Mouse (Mus musculus) limb, embryonic 14.5 days (tissue): ENCODE results near the gene Myh7. TPM values are rescaled to one million over a fixed set of nuclear protein-coding genes. Genes with fewer than 3 reads are reported as not detected.

Source experiments
- ATAC-seq: fragments of 200-750 bp; cut with Nextera tagmentation; 2 replicates; pipeline ENCODE4 v1.8.0; 2017; ENCODE audit warnings: low read depth, moderate number of reproducible peaks, moderate TSS enrichment; ENCODE audit not compliant: low FRiP score
- DNase-seq: peaks from one replicate; pipeline ENCODE4 v3.0.0-alpha.2; 2015; ENCODE audit warnings: low spot score
- H3K27ac ChIP-seq: fragments of 300-500 bp; sonication (generic); replicated peaks from 2 replicates; pipeline ENCODE4 v1.5.1; 2014; ENCODE audit warnings: low read depth, mild to moderate bottlenecking, low read length, moderate library complexity, mixed read lengths
- H3K27me3 ChIP-seq: fragments of 300-500 bp; sonication (generic); 2 replicates; pipeline ENCODE4 v1.6.1; 2014; ENCODE audit warnings: low read length, mixed read lengths; ENCODE audit not compliant: control insufficient read depth, insufficient read depth
- H3K36me3 ChIP-seq: fragments of 300-500 bp; sonication (generic); 2 replicates; pipeline ENCODE4 v1.6.1; 2014; ENCODE audit warnings: mild to moderate bottlenecking, low read length, moderate library complexity, mixed read lengths; ENCODE audit not compliant: control insufficient read depth, insufficient read depth
- H3K4me1 ChIP-seq: fragments of 300-500 bp; sonication (generic); 2 replicates; pipeline ENCODE4 v1.6.1; 2014; ENCODE audit warnings: antibody characterized with exemption, low read length, mixed read lengths; ENCODE audit not compliant: control insufficient read depth, insufficient read depth
- H3K4me2 ChIP-seq: fragments of 300-500 bp; sonication (generic); replicated peaks from 2 replicates; pipeline ENCODE4 v1.6.1; 2014; ENCODE audit warnings: low read depth, mild to moderate bottlenecking, low read length, moderate library complexity; ENCODE audit not compliant: severe bottlenecking
- H3K4me3 ChIP-seq: fragments of 300-500 bp; sonication (generic); replicated peaks from 2 replicates; pipeline ENCODE4 v1.5.1; 2014; ENCODE audit warnings: low read length
- H3K9ac ChIP-seq: fragments of 300-500 bp; sonication (generic); 2 replicates; pipeline ENCODE4 v1.6.1; 2014; ENCODE audit warnings: mild to moderate bottlenecking, low read depth, low read length, moderate library complexity; ENCODE audit not compliant: severe bottlenecking
- H3K9me3 ChIP-seq: fragments of 300-500 bp; sonication (generic); 2 replicates; pipeline ENCODE4 v1.6.1; 2016; ENCODE audit warnings: low read length; ENCODE audit not compliant: control insufficient read depth
- POLR2A ChIP-seq: fragments of 200-500 bp; IDR thresholded peaks from 2 replicates; pipeline ENCODE4 v1.8.0; 2012; ENCODE audit warnings: inconsistent platforms, mild to moderate bottlenecking, moderate library complexity, borderline replicate concordance; ENCODE audit not compliant: insufficient read depth, insufficient read length; ENCODE audit errors: extremely low read depth
- WGBS: fragments of 180-500 bp; shearing (Covaris S2); extraction: QIAGEN DNeasy Blood & Tissue Kit; methylation state at CpG from one replicate; pipeline ENCODE4 v1.1.7; 2014; 5-methylcytosine and 5-hydroxymethylcytosine counted together
- polyA plus RNA-seq, 2 experiments: library from polyadenylated mRNA; depleted of rRNA in 1 of 2; stranded (reverse) in 1 of 2; unstranded in 1 of 2; fragments of >200 nt; fragmentation: Nextera tagmentation in 1 of 2; extraction: Ambion mirVana in 1 of 2; gene quantifications; 2 replicates each; pipeline versions ENCODE4 v1.2.1 to v1.2.3; 2012 to 2014

Gene Myh7
- polyA plus RNA-seq, 2 experiments = 55.3 to 59.8 TPM

- Histone ChIP-seq H3K36me3 (no peaks in the 10 kb centered on the region), H3K4me3 (no peak overlapping the region), H3K9ac (no peak overlapping the region), H3K9me3 (no peaks in the 10 kb centered on the region), H3K27me3 (no peaks in the 10 kb centered on the region), H3K4me1 (no peaks in the 10 kb centered on the region), H3K27ac (no peak overlapping the region), H3K4me2 (no peak overlapping the region)
- TF ChIP-seq POLR2A = no peak
- 81% methylated on average over 9 of the region's 9 CpGs for WGBS
- DNase-seq = no peak
- no peak for ATAC-seq
Measured at GRCm38 (mm10) chr14:54956533-54956932, 37.9 kb downstream of the Myh7 start.

GRCm38 (mm10) chr14:54955481-54955880, 38.9 kb downstream of the Myh7 start:
- Histone ChIP-seq H3K27me3 (no peaks in the 10 kb centered on the region), H3K4me2 (no peak overlapping the region), H3K9ac (no peak overlapping the region), H3K9me3 (no peaks in the 10 kb centered on the region), H3K36me3 (no peaks in the 10 kb centered on the region), H3K4me1 (no peaks in the 10 kb centered on the region), H3K4me3 (no peak overlapping the region), H3K27ac (no peak overlapping the region)
- DNase-seq (no peak), ATAC-seq (no peak)
- 76% methylated on average over 3 of the region's 3 CpGs for WGBS
- no peak for TF ChIP-seq POLR2A

GRCm38 (mm10) chr14:54954474-54954873, 40.0 kb downstream of the Myh7 start:
- Histone ChIP-seq H3K27me3 (no peaks in the 10 kb centered on the region), H3K36me3 (no peaks in the 10 kb centered on the region), H3K4me2 (no peak overlapping the region), H3K9me3 (no peaks in the 10 kb centered on the region), H3K4me3 (no peak overlapping the region), H3K27ac (no peak overlapping the region), H3K9ac (no peak overlapping the region), H3K4me1 (no peaks in the 10 kb centered on the region)
- DNase-seq = no peak
- TF ChIP-seq POLR2A = no peak
- WGBS = 76% methylated on average over 3 of the region's 3 CpGs
- no peak for ATAC-seq

- Histone ChIP-seq H3K4me2 (no peak overlapping the region), H3K9me3 (no peaks in the 10 kb centered on the region), H3K36me3 (no peaks in the 10 kb centered on the region), H3K4me3 (no peak overlapping the region), H3K4me1 (no peaks in the 10 kb centered on the region), H3K9ac (no peak overlapping the region), H3K27ac (no peak overlapping the region), H3K27me3 (no peaks in the 10 kb centered on the region)
- TF ChIP-seq POLR2A = no peak
- ATAC-seq = no peak
- 93% methylated on average over 8 of the region's 8 CpGs for WGBS
- no peak for DNase-seq
Measured at GRCm38 (mm10) chr14:54953664-54954206, 40.7 kb downstream of the Myh7 start.

- Histone ChIP-seq H3K36me3 (no peaks in the 10 kb centered on the region), H3K4me2 (no peak overlapping the region), H3K27ac (no peak overlapping the region), H3K4me3 (no peak overlapping the region), H3K4me1 (no peaks in the 10 kb centered on the region), H3K9me3 (no peaks in the 10 kb centered on the region), H3K9ac (no peak overlapping the region), H3K27me3 (no peaks in the 10 kb centered on the region)
- DNase-seq (no peak), ATAC-seq (no peak)
- no peak for TF ChIP-seq POLR2A
- 84% methylated on average over 6 of the region's 6 CpGs for WGBS
Measured at GRCm38 (mm10) chr14:54951587-54951986, 42.8 kb downstream of the Myh7 start.

GRCm38 (mm10) chr14:54950493-54950892, 43.9 kb downstream of the Myh7 start:
- Histone ChIP-seq H3K4me2 (no peak overlapping the region), H3K4me1 (no peaks in the 10 kb centered on the region), H3K4me3 (no peak overlapping the region), H3K27me3 (no peaks in the 10 kb centered on the region), H3K36me3 (no peaks in the 10 kb centered on the region), H3K9me3 (no peaks in the 10 kb centered on the region), H3K27ac (no peak overlapping the region), H3K9ac (no peak overlapping the region)
- DNase-seq (no peak), ATAC-seq (no peak)
- WGBS = 53% methylated on average over 12 of the region's 12 CpGs
- TF ChIP-seq POLR2A = no peak
